Mouse (Mus musculus) spleen, postnatal 14 days (tissue): Measurements from ENCODE around the gene Ccdc146.

ENCODE experiments used
- DNase-seq, 2 experiments: peaks; one replicate each; pipeline ENCODE4 v3.0.0; 2021 to 2022; ENCODE audit warnings: low spot score in 2 of 2

Gene Ccdc146

GRCm38 (mm10) chr5:21424614-21425602 lies at the start of gene Ccdc146, which contains the start of gene Fam185a:
TSS of gene Ccdc146 (minus strand) at chr5:21424677.
TSS of gene Fam185a (plus strand) at chr5:21424958.
- peak; percentile 63 to 74 for DNase-seq

GRCm38 (mm10) chr5:21468100-21468499 lies 43.6 kb upstream of the Ccdc146 start:
- DNase-seq = no peak

GRCm38 (mm10) chr5:21467387-21467786 lies 42.9 kb upstream of the Ccdc146 start:
- DNase-seq = no peak

- DNase-seq = no peak
Measured at GRCm38 (mm10) chr5:21440833-21441530, 16.5 kb upstream of the Ccdc146 start.

GRCm38 (mm10) chr5:21439446-21440110 lies 15.1 kb upstream of the Ccdc146 start:
- no peak for DNase-seq

GRCm38 (mm10) chr5:21438428-21438827 lies 14.0 kb upstream of the Ccdc146 start:
- no peak for DNase-seq

GRCm38 (mm10) chr5:21436471-21436975 lies 12.0 kb upstream of the Ccdc146 start:
- DNase-seq = no peak

GRCm38 (mm10) chr5:21434148-21434929 lies 9.9 kb upstream of the Ccdc146 start:
- DNase-seq = no peak

GRCm38 (mm10) chr5:21426666-21427065 lies 2.2 kb upstream of the Ccdc146 start:
- no peak for DNase-seq

GRCm38 (mm10) chr5:21420609-21421008 lies 3.9 kb downstream of the Ccdc146 start:
- no peak for DNase-seq

- no peak for DNase-seq
Measured at GRCm38 (mm10) chr5:21418613-21419012, 5.9 kb downstream of the Ccdc146 start.

GRCm38 (mm10) chr5:21414116-21414820 lies 10.2 kb downstream of the Ccdc146 start:
- DNase-seq = no peak

GRCm38 (mm10) chr5:21413322-21413721 lies 11.2 kb downstream of the Ccdc146 start:
- DNase-seq = no peak

- no peak for DNase-seq
Measured at GRCm38 (mm10) chr5:21412056-21412455, 12.4 kb downstream of the Ccdc146 start.

GRCm38 (mm10) chr5:21411261-21411666 lies 13.2 kb downstream of the Ccdc146 start:
- peak; percentile 26 to 33 for DNase-seq

GRCm38 (mm10) chr5:21395205-21395840 lies 29.2 kb downstream of the Ccdc146 start:
- DNase-seq = no peak

- no peak for DNase-seq
Measured at GRCm38 (mm10) chr5:21394562-21394961, 29.9 kb downstream of the Ccdc146 start.

- no peak for DNase-seq
Measured at GRCm38 (mm10) chr5:21391616-21392384, 32.7 kb downstream of the Ccdc146 start.

GRCm38 (mm10) chr5:21388855-21389254 lies 35.6 kb downstream of the Ccdc146 start:
- DNase-seq = no peak
